Mouse (Mus musculus): ENCODE measurements around the gene 1300017J02Rik.
A peak's percentile ranks its signal among the peaks of the same experiment; 100 is the strongest.

The 1300017J02Rik gene

GRCm38 (mm10) chr9:103274819-103275218, 30.1 kb downstream of the 1300017J02Rik start:
- DNase-seq (ENCODE audit: low spot score) = no peak

GRCm38 (mm10) chr9:103271104-103271503, 33.8 kb downstream of the 1300017J02Rik start:
- DNase-seq (ENCODE audit: low spot score) = no peak

GRCm38 (mm10) chr9:103265778-103266177, 39.1 kb downstream of the 1300017J02Rik start:
- no peak for DNase-seq (ENCODE audit: low spot score)

GRCm38 (mm10) chr9:103252906-103253305, 52.0 kb downstream of the 1300017J02Rik start:
- no peak for DNase-seq (ENCODE audit: low spot score)

GRCm38 (mm10) chr9:103248618-103249017, 56.3 kb downstream of the 1300017J02Rik start:
- no peak for DNase-seq (ENCODE audit: low spot score)

GRCm38 (mm10) chr9:103246526-103247168, 58.2 kb downstream of the 1300017J02Rik start:
- no peak for DNase-seq (ENCODE audit: low spot score)

- DNase-seq (ENCODE audit: low spot score) = no peak
Observed at GRCm38 (mm10) chr9:103243640-103244039, 61.2 kb downstream of the 1300017J02Rik start.

GRCm38 (mm10) chr9:103241206-103241605, 63.7 kb downstream of the 1300017J02Rik start:
- DNase-seq (ENCODE audit: low spot score) = no peak

GRCm38 (mm10) chr9:103239471-103239870, 65.4 kb downstream of the 1300017J02Rik start:
- DNase-seq (ENCODE audit: low spot score) = no peak

- no peak for DNase-seq (ENCODE audit: low spot score)
Observed at GRCm38 (mm10) chr9:103234565-103235165, 70.2 kb downstream of the 1300017J02Rik start.

- DNase-seq (ENCODE audit: low spot score) = no peak
Observed at GRCm38 (mm10) chr9:103234059-103234458, 70.8 kb downstream of the 1300017J02Rik start.

- DNase-seq (ENCODE audit: low spot score) = no peak
Observed at GRCm38 (mm10) chr9:103233006-103233395, 71.9 kb downstream of the 1300017J02Rik start.

- no peak for DNase-seq (ENCODE audit: low spot score)
Observed at GRCm38 (mm10) chr9:103232232-103233005, 72.5 kb downstream of the 1300017J02Rik start.

GRCm38 (mm10) chr9:103230151-103230951, 74.5 kb downstream of the 1300017J02Rik start, which contains the start of the genes Gm20425 and Trf:
Gene Gm20425, minus strand, starts transcription at chr9:103230307.
Gene Trf, minus strand, starts transcription at chr9:103230444.
- peak; percentile 31 for DNase-seq (ENCODE audit: low spot score)

GRCm38 (mm10) chr9:103229037-103229867, 75.6 kb downstream of the 1300017J02Rik start:
- DNase-seq (ENCODE audit: low spot score) = no peak

- DNase-seq (ENCODE audit: low spot score) = no peak
Observed at GRCm38 (mm10) chr9:103228370-103229003, 76.4 kb downstream of the 1300017J02Rik start.

GRCm38 (mm10) chr9:103227760-103228159, 77.1 kb downstream of the 1300017J02Rik start:
- no peak for DNase-seq (ENCODE audit: low spot score)

- DNase-seq (ENCODE audit: low spot score) = no peak
Observed at GRCm38 (mm10) chr9:103226806-103227205, 78.1 kb downstream of the 1300017J02Rik start.

GRCm38 (mm10) chr9:103225464-103225863, 79.4 kb downstream of the 1300017J02Rik start:
- DNase-seq (ENCODE audit: low spot score) = peak; percentile 45

- no peak for DNase-seq (ENCODE audit: low spot score)
Observed at GRCm38 (mm10) chr9:103224721-103225120, 80.2 kb downstream of the 1300017J02Rik start.

GRCm38 (mm10) chr9:103214281-103214680, 90.6 kb downstream of the 1300017J02Rik start:
- no peak for DNase-seq (ENCODE audit: low spot score)

Measured in embryo, embryonic 10.5 days (tissue).